Mouse (Mus musculus): ENCODE measurements around the gene Msl2. TPM values are rescaled to one million over a fixed set of nuclear protein-coding genes. Genes with fewer than 3 reads are reported as not detected.

The Msl2 gene
- polyA plus RNA-seq, 1 experiment from 2014 or later, result 2.2 TPM

GRCm38 (mm10) chr9:101052691-101053090, 21.2 kb upstream of the Msl2 start:
- WGBS (ENCODE audit: insufficient replicate concordance), result 54% methylated on average over 6 of the region's 6 CpGs
- no peaks in the 10 kb centered on the region for H3K36me3 ChIP-seq (replicated peaks; ENCODE audit: insufficient read depth, low read length)
- no peak overlapping the region for H3K27ac ChIP-seq (ENCODE audit: low read depth)
- no peaks in the 10 kb centered on the region for H3K4me1 ChIP-seq (ENCODE audit: insufficient read depth)
- no peak overlapping the region for H3K4me2 ChIP-seq (ENCODE audit: low read depth, low read length)
- TF ChIP-seq CTCF (IDR thresholded peaks at IDR 0.05; ENCODE audit: low read depth) (no peak), EP300 (IDR thresholded peaks at IDR 0.05; ENCODE audit: low read depth) (no peak)
- H3K27me3 ChIP-seq (ENCODE audit: insufficient read depth, low read length), result no peaks in the 10 kb centered on the region
- H3K9ac ChIP-seq (replicated peaks), result no peak overlapping the region
- no peak for DNase-seq
- no peak overlapping the region for H3K4me3 ChIP-seq (ENCODE audit: low read depth, low read length)
- ATAC-seq, result no peak
- no peaks in the 10 kb centered on the region for H3K9me3 ChIP-seq (ENCODE audit: low read length)

GRCm38 (mm10) chr9:101053279-101053678, 20.6 kb upstream of the Msl2 start:
- Histone ChIP-seq H3K4me1 (ENCODE audit: insufficient read depth) (no peaks in the 10 kb centered on the region), H3K27ac (ENCODE audit: low read depth) (no peak overlapping the region), H3K36me3 (replicated peaks; ENCODE audit: insufficient read depth, low read length) (no peaks in the 10 kb centered on the region), H3K4me3 (ENCODE audit: low read depth, low read length) (no peak overlapping the region), H3K4me2 (ENCODE audit: low read depth, low read length) (no peak overlapping the region), H3K9ac (replicated peaks) (no peak overlapping the region), H3K27me3 (ENCODE audit: insufficient read depth, low read length) (no peaks in the 10 kb centered on the region), H3K9me3 (ENCODE audit: low read length) (no peaks in the 10 kb centered on the region)
- WGBS (ENCODE audit: insufficient replicate concordance), result 72% methylated on average over 14 of the region's 14 CpGs
- no peak for DNase-seq
- no peak for ATAC-seq
- TF ChIP-seq EP300 (IDR thresholded peaks at IDR 0.05; ENCODE audit: low read depth) (no peak), CTCF (IDR thresholded peaks at IDR 0.05; ENCODE audit: low read depth) (no peak)

GRCm38 (mm10) chr9:101057156-101057555, 16.7 kb upstream of the Msl2 start:
- no peaks in the 10 kb centered on the region for H3K36me3 ChIP-seq (replicated peaks; ENCODE audit: insufficient read depth, low read length)

GRCm38 (mm10) chr9:101061035-101061434, 12.9 kb upstream of the Msl2 start:
- Histone ChIP-seq H3K9me3 (ENCODE audit: low read length) (no peaks in the 10 kb centered on the region), H3K27ac (ENCODE audit: low read depth) (no peak overlapping the region), H3K4me1 (ENCODE audit: insufficient read depth) (peaks cover 3% of the 10 kb centered on the region; the same call in 1 of the 2 replicates), H3K9ac (replicated peaks) (no peak overlapping the region), H3K4me2 (ENCODE audit: low read depth, low read length) (no peak overlapping the region), H3K27me3 (ENCODE audit: insufficient read depth, low read length) (no peaks in the 10 kb centered on the region), H3K36me3 (replicated peaks; ENCODE audit: insufficient read depth, low read length) (no peaks in the 10 kb centered on the region), H3K4me3 (ENCODE audit: low read depth, low read length) (no peak overlapping the region)
- ATAC-seq (no peak), DNase-seq (peak; percentile 27)
- no peak for TF ChIP-seq EP300 (IDR thresholded peaks at IDR 0.05; ENCODE audit: low read depth)
- no peak for TF ChIP-seq CTCF (IDR thresholded peaks at IDR 0.05; ENCODE audit: low read depth)
- 50% methylated on average over 11 of the region's 11 CpGs for WGBS (ENCODE audit: insufficient replicate concordance)

More at GRCm38 (mm10) chr9:101057156-101057555, 16.7 kb upstream of the Msl2 start:
- Histone ChIP-seq H3K4me2 (ENCODE audit: low read depth, low read length) (no peak overlapping the region), H3K4me1 (ENCODE audit: insufficient read depth) (peaks cover 3% of the 10 kb centered on the region; the same call in 1 of the 2 replicates), H3K4me3 (ENCODE audit: low read depth, low read length) (no peak overlapping the region), H3K27me3 (ENCODE audit: insufficient read depth, low read length) (no peaks in the 10 kb centered on the region), H3K9me3 (ENCODE audit: low read length) (no peaks in the 10 kb centered on the region), H3K27ac (ENCODE audit: low read depth) (no peak overlapping the region), H3K9ac (replicated peaks) (no peak overlapping the region)
- no peak for ATAC-seq
- DNase-seq, result no peak
- 94% methylated on average over 4 of the region's 4 CpGs for WGBS (ENCODE audit: insufficient replicate concordance)
- TF ChIP-seq EP300 (IDR thresholded peaks at IDR 0.05; ENCODE audit: low read depth) (no peak), CTCF (IDR thresholded peaks at IDR 0.05; ENCODE audit: low read depth) (no peak)

- TF ChIP-seq EP300 (IDR thresholded peaks at IDR 0.05; ENCODE audit: low read depth) (no peak), CTCF (IDR thresholded peaks at IDR 0.05; ENCODE audit: low read depth) (no peak)
- Histone ChIP-seq H3K4me3 (ENCODE audit: low read depth, low read length) (no peak overlapping the region), H3K27ac (ENCODE audit: low read depth) (no peak overlapping the region), H3K27me3 (ENCODE audit: insufficient read depth, low read length) (no peaks in the 10 kb centered on the region), H3K4me2 (ENCODE audit: low read depth, low read length) (no peak overlapping the region), H3K9ac (replicated peaks) (no peak overlapping the region), H3K36me3 (replicated peaks; ENCODE audit: insufficient read depth, low read length) (no peaks in the 10 kb centered on the region), H3K9me3 (ENCODE audit: low read length) (no peaks in the 10 kb centered on the region), H3K4me1 (ENCODE audit: insufficient read depth) (peaks cover 3% of the 10 kb centered on the region; the same call in 1 of the 2 replicates)
- ATAC-seq (no peak), DNase-seq (no peak)
- WGBS (ENCODE audit: insufficient replicate concordance), result 73% methylated on average over 6 of the region's 6 CpGs
Measured at GRCm38 (mm10) chr9:101062253-101062780, 11.6 kb upstream of the Msl2 start.

GRCm38 (mm10) chr9:101065076-101065602, 8.8 kb upstream of the Msl2 start:
- H3K36me3 ChIP-seq (replicated peaks; ENCODE audit: insufficient read depth, low read length), result no peaks in the 10 kb centered on the region
- H3K4me3 ChIP-seq (ENCODE audit: low read depth, low read length), result no peak overlapping the region
- TF ChIP-seq CTCF (IDR thresholded peaks at IDR 0.05; ENCODE audit: low read depth) (no peak), EP300 (IDR thresholded peaks at IDR 0.05; ENCODE audit: low read depth) (no peak)
- H3K9me3 ChIP-seq (ENCODE audit: low read length), result no peaks in the 10 kb centered on the region
- WGBS (ENCODE audit: insufficient replicate concordance), result 74% methylated on average over 3 of the region's 3 CpGs
- peaks cover 3% of the 10 kb centered on the region; the same call in 1 of the 2 replicates for H3K4me1 ChIP-seq (ENCODE audit: insufficient read depth)
- DNase-seq, result no peak
- no peak overlapping the region for H3K9ac ChIP-seq (replicated peaks)
- H3K4me2 ChIP-seq (ENCODE audit: low read depth, low read length), result no peak overlapping the region
- no peak overlapping the region for H3K27ac ChIP-seq (ENCODE audit: low read depth)
- no peaks in the 10 kb centered on the region for H3K27me3 ChIP-seq (ENCODE audit: insufficient read depth, low read length)
- no peak for ATAC-seq
